Mouse (Mus musculus) thymus, postnatal 25 days (tissue): ENCODE data around the gene Nuak2.

Experiments
- DNase-seq: peaks from one replicate; pipeline ENCODE4 v3.0.0; 2022

The Nuak2 gene

DNA sequence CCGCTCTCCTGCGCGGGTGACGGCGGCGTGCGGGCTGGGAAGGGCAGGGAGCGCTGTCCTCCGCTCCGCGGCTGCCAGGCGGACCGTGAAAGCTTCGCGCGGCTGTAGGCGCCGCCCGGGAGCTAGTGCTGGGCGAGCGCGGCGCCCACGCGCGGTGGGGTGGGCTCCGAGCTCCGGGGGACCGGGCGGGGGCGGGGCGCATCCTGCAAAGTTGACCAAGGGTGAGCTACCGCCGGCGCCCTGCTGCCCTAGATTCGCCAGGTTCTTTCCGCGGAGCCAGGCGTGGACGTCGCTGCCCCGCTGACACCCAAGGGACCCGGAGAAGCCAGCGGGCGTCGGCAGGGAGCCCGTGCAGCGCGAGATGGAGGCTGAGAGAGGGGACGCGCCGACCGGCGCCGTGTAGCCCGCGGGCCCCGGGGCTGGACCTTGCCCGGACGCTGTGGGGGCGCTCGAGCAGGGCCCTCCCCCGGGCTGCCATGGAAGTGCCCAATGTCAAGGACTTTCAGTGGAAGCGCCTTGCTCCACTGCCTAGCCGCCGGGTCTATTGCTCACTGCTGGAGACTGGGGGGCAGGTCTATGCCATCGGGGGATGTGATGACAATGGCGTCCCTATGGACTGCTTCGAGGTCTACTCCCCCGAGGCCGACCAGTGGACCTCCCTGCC, 17.0 kb upstream of the Nuak2 start:
- DNase-seq = no peak

DNA sequence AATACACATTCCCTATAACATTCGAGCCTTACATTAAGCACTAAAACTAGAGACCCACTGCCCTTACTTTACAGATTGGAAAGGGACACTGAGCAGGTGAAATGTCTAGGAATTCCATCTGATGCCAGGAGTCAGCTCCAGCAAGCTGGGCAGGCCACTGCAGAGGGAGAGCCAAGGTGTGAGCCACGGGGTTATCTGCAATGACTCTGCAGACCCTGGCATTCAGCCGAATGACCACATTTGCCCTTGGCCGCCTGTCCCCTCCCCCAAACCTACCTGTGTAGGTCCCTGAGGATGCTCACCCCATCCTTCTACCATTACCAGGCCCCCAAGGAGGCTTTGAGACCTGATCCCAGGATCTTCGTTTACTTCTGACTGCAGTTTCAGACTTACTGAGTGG, 16.2 kb upstream of the Nuak2 start:
- DNase-seq = no peak

DNA sequence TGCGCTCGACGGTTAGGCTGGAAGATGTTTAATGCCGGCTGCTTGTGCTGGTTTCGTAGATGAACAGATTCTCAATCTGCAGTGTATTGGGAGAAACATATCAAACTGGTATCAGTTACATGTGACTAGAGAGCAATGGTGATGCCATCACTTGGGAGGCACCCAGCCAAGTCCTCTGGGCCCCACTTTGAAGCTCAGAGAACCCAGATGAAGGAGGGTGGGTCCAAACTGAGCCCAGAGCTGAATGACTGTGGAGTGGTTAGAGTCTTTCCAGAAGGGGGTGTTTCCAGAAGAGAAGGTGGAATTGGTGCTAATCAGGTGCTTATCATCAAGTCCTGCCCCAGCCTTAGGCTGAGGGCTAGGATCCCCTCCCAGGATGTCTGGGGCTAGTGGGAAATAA, 14.7 kb upstream of the Nuak2 start:
- DNase-seq = no peak

DNA sequence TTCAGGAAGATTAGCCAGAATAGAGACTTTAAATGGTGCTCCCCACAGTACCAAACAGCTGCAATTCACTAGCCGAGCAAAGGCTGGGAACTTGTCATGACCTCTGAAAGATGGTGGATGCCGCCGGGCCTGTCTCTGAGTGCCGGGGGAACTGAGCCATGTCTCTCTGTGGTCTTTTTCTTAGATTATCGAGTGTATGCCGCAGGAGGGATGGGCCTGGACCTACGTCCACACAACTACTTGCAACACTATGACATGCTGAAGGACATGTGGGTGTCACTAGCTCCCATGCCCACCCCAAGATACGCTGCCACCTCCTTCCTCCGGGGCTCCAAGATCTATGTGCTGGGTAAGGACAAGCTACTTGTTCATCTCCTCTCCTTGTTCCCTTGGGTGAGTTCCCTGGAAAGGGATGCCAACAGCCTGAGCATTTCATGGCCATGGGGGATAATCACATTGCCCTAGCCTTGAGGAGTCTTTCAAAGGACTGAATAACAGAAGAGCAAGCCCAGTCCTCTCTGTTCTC, 13.5 kb upstream of the Nuak2 start:
- no peak for DNase-seq

DNA sequence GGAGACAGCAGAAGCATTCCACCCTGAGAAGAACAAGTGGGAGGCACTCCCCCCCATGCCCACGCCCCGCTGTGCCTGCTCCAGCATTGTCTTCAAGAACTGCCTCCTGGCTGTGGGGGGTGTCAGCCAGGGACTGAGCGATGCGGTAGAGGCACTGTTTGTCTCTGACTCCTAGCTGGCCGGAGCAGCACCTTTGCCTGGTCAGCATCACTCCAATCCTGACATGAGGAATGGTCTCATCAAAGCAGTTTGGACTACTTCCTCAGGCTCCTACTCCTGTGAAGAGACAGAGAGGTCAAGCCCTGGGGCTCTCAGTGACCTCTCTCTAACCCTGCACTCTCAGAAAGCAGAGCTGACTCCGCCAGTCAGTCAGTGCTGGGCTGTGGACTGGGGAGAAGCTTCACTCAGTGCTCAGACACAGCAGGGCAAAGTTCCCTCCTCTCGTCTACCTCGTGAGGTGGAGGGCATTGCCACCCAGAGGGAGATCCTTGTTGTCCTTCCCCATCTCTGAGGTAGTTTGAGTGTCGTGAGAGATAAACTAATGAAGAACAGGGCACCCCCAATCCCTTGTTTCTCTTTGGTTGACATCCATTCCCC, 11.2 kb upstream of the Nuak2 start:
- DNase-seq = no peak

DNA sequence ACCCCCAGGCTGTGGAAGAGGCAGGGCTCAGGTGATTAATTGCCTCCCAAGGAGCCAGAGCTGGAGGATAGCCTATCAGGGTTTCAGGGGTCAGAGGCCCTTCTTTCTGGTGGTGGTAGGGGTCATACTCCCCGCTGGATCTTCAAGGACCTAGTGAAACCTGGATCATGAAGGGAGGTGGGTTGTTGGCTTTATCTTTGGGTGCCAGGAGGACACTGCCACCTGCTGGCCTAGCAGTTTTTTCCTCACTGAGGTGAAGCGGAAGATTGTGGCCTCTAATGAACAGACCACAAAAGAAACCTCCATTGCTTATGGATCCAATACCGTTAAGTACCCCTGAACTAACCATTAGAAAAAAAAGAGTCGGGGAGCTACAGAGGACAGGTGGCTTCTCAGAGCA, 9.8 kb upstream of the Nuak2 start:
- DNase-seq = peak; percentile 44

DNA sequence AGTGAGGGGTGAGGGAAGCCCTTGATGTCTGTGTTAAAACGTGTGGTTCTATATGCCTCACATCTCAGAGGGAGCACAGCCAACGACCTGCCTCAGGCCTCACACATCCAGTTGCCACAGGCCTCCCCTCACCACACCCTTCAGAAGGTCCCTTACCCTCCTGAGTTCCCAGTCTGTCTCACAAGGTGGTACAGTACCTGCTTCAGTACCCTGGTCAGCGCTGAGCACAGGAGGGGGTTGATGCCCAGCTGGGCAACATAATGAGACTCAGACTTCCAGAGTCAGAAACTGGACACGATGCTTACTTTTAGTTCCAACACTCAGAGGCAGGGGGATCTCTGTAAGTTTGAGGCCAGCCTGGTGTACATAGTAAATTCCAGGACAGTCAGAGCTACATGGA, 9.1 kb upstream of the Nuak2 start:
- no peak for DNase-seq

DNA sequence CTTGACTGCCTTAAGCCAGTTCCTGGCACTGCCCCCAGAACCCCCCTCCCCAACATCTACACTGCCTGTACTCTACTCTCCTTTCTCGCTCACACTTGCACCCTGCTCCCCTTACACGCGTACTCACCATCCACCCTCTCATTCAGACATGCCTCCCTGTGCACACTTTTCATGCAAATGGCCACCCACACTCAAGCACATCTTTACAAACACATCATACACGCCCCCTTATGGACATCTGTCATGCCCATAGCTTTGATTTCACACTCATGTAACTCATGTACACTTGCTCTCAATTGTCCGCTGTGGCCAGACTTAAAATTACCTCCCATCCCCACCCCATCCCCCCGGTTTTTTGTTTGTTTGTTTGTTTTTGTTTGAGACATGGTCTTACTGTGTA, 8.0 kb upstream of the Nuak2 start:
- no peak for DNase-seq

DNA sequence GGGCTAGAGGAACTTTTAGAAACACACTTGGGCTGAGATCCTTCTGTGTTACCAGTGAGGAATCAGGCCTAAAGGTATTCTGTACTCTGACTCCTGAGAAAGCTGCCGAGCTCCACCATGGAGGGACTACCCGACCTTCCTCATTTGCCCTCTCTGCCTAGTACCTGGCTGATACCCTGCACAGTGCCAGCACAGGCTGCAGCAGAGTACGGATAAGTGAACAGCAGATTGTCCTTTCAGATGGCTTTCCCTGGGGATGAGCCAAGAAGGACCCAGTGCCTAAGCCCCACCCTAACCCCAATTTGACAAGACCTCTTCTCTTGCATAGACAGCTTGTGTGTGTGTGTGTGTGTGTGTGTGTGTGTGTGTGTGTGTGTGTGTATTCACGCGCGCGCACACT, 7.3 kb upstream of the Nuak2 start:
- DNase-seq = no peak

DNA sequence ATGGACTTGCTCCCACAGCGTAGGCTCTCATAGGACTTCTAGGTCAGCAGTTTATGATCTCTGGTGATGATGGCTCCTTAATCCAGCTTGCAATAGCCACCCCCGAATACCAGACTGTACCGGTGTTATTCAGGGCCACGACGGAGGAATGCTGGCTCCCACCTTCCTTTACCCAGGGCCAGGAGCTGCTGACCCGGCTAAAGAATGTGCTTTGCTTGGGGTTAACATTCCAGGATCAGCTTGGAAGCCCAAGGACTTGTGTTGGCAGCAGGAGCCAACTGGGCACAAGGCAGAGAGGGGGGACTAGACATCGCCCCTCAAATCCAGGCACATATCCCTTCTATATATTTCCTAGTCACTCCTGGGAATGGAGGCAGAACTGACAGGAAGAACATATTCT, 5.2 kb upstream of the Nuak2 start:
- no peak for DNase-seq

DNA sequence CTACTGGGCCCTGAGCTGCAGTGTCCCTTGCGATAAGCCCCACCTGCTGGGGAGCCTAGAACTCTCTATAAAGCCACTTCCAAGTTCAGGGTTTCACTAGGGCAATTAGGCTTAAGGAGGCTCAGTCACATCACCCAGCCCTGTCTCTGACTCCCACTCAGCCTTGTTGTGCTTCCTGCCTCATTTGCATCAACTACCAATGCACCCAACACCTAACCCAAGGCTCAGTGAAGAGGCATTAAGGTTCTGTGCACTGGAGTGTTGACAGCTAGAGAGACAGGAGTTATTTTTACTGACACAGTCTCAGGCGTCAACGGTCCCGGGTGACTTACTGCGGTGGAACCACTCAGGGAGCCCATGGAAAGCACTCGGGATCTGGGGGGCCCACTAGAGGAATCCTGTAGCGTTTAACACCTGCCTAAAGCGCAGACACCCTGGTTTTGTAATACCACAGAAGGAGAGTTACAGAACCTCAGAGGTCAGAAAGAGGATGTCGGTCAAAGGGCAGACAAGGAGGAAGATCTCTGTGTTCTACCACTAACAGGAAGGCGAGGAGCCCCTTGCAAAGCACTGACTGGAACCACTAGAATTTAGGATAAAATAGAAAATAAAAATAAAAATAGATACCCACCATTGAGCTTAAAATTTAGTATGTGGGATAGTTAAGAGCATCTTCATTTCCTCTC, 4.6 kb upstream of the Nuak2 start:
- DNase-seq = peak; percentile 6

DNA sequence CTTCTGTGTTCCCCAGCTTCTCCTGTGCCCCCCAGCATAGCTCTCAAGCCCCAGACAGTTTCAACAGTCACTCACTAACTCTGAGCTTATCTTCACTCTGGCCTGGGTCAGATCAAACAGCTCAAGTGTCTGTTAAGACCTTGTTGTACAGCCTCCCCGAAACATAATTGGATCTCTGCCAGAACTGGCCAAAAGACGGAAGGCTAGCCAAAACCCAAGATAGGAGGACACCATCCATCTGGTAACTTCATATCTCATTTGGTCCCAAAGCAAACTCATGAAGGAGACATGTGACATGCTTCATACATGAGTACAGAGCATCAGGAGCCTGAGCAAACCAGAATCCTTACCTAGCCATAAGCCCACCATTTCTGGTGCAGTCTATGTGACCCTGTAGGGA, 3.9 kb upstream of the Nuak2 start:
- no peak for DNase-seq

DNA sequence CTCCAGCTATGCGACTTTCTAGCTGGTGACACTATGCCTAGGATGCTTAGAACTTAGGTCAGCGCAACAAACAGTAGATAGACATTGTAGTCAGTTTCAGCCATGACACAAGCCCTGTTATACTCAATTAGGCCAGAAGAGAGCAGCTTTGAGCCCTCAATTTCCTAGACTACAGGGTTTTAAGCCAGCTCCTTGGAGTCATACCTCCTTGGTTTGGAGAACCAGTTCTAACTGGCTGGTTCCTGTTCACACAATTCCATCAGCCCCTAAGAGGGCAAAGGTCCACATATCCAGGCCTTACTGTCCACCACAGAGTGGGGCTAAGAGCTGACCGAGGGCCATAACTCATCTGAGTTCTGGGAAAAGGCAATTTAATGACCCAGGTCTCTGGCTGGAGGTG, 3.2 kb upstream of the Nuak2 start:
- peak; percentile 47 for DNase-seq

DNA sequence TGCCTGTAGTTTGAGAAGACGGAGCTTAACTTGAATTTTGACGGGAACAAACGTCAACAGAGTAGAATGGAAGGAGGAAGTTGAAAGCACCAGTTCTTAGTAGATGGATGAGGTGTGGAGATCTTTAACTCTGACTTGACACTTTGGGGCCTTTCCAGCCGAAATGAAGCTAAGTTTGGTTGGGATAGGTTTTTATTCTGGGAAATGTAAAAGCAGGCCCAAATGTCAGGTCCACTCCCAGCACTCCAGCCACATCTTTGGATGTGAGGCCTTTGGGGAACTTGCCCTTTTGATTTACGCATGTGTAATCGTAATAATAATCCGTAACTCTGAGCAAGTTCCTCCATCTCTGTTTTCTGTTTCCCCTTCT, 684 bp downstream of the Nuak2 start:
- DNase-seq = no peak

DNA sequence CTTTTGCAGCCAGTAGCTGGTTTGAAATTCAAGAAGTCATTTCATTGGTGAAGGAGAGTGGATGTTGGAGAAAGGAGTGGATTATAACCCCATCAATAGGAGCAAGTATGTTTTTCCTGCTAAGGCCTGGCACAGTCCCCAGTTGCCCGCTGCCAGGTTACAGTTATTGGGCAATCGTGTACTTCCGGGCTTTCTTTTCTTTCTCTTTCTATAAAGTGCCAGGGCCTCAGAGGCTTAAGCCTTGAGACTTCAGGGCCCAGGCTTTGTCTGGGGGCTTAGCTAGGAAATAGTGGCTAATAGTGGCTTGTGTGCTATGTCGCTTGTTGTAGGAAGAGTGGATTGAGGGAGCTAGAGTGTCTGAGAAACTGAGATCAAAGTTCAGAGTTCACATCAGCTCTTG, 1.5 kb downstream of the Nuak2 start:
- peak; percentile 11 for DNase-seq

DNA sequence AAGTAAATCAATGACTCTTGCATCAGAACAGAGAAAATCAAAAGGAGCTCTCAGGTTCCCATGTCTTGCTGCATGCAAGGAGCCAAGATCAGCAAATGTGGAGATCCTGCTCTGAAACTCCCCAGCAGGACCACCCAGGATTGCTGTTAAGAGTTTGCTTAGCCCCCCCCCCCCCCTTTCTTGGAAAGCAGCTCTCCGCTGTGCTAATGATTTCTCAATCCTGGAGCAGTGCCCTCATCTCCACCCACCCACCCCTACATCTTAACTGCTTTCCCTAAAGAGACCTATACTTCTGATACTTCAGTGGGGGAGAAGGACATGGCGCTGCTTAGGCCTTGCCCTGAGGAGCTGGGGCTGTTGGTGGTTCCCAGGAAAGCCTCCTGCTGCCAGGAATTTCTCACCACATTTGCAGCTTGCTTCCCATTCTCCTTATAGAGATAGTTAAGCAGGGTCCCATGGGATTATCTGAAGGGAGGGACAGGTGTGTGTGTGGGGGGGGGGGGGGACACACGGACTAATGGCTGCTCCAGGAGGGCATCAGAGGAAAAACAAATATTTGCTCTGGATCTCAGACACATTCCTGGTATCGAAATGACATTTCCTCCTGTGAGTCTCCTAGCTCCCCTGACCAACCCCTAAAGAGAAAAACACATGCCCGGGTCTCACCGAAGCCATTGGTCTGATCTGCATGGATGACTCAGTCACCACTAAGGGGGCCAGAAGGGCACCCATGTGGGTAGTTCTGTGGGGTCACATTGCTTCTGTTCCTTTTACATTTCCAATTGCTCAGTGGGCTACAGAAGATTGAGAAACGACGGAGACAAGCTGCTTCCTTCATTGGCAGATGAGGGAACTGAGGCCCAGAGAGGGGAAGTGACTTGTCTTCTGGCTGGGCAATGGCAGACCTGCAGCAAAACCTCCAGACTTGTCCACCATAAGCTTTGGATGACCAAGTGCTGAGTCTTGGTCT, 2.3 kb downstream of the Nuak2 start:
- DNase-seq = no peak

DNA sequence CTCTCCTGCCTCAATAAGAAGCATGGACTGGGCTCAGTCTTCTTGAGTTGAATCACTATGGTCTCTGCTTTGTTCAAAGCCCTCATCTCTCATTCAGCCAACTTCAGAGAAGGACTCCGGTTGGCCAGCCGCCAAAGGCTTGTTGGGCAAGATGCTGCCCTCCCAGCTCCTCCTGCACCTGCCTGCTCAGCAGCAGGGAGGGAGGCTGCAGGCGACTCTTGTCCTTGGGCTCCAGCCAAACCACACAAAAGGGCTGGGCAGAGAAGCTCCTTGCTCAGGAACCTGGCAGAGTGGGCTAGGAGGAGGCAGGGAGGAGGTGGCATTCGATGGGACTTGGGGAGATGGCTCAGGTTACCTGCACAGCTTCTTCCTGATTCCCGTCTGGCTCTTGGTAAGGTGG, 3.3 kb downstream of the Nuak2 start:
- DNase-seq = no peak

DNA sequence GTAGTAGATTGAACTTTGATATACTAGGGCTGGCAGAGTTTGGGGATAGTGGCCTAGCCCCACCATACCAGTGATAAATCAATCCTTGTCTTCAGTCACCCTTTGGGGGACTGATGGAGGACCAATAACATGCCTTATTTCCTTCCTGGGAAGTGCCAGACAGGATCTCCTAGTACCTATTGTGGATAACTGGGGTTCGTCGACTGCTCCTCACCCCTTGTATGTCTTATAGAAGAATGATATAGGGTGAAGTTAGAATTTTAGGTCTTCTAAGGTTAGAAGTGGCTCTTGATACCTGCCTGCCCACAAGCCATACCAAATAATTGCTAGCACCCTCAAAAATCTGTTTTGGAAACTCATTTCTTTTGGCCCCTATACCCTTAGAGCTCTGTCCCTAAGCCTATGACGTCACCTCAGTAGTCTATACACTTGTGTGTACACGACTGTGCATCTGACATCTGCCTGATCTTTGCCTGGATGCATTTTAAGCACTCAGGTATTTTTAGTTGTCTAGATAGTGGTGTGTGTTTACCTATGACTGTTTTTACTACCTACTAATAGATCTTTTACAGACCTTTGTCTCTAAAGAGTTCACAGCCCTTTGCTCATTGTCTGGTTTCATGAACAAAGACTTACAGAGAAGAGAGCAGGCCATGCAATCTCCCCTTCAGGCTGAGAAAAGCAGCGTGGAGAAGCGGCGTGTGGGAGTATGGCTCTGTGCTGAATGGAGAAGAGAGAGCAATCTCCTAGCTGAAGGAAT, 6.1 kb downstream of the Nuak2 start:
- DNase-seq = no peak

DNA sequence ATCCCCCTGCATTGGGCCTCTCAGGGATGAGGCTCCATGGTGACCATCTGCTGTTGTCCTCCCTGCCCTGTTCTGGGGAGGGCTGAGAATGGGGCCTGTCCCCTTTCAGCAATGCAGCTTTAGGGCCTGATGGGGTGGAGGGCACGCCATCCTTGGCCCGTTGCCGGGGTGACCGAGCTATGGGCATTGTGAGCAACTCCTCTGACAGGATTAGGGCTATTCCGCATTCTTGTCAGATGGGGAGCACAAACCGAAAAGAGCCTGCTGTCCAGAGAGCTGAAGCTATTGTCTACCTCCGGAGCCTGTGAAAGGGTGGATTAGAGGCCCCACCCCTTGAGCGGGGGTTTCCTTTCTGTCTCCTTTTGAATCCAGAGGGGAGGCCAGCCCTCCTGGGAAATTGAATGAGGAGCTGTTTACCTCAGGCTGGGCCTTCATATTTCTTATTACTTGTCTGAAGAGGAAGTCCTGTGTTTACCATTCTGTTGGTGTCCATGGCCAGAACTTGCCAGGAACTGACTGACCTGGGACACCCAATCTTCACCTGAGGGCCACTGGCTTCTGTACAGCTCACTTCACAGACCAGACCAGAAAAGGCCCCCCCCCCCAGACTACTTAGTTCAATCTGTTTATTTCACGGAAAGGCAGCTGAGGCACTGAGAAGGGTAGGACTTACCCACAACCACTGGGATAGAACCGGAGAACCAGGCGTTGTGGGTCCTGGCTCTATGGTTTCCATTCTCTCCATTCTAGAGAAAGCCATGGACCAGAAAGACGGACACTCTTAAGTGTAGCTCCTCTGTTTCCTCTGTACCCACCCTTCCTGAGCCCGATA, 7.0 kb downstream of the Nuak2 start:
- no peak for DNase-seq

DNA sequence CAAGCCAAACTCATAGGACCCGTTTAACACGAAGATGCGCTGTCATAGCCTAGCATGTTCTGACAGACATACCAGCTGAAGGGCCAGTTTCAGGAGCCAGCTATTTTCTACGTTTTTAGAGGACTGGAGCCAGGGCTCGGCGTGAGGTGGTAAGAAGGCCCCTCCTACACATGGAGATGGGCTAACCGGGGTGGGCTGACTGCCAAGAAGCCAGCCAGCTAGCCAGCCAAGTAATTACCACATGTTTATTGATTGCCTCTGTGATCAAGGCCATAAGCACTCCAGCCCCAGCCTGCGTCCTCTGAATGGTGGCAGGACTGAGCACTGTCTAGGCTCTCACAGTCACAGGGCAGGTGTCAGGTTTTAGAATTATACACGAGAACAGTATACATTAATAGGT, 10.9 kb downstream of the Nuak2 start:
- DNase-seq = no peak

DNA sequence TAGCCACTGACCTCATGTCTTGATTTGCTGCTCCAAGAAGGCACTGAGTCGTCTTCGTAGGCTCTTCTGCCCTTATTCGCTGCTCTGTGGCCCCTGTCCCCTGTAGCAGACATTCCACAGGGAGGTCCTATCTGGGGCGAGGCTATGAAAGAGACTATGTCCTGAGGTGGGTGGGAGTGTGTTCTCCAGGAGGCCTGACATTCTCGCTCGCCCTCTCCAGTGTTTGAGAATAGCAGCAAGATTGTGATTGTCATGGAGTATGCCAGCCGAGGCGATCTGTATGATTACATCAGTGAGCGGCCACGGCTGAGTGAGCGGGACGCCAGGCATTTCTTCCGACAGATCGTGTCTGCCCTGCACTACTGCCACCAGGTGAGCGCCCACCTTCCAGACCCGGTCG, 11.6 kb downstream of the Nuak2 start:
- no peak for DNase-seq

DNA sequence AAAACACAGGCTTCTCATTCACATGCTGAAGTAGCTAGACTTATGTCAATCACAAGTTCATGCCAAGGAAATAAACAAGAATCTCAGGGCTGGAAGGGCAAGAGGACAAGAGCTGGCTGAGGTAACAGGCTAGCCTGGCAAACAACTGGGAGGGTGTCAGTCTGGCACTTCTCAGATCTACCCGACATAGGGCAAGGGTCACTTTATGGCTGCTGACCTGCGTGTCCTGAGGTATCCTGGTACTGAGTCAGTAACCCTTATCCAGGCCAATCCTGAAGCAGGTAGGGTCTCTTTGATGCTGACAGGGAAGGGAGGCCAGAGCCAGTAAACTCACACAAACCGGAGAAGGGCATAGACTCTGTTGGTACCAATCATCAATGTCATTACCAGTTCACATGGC, 12.6 kb downstream of the Nuak2 start:
- no peak for DNase-seq
